Mouse (Mus musculus) stomach, adult 2 months (tissue): ENCODE results near the gene Adck1. TPM values are rescaled to one million over a fixed set of nuclear protein-coding genes. Genes with fewer than 3 reads are reported as not detected.

Source experiments
- polyA plus RNA-seq: library from polyadenylated mRNA; depleted of rRNA; stranded (reverse); fragments of >200 nt; gene quantifications from 2 replicates; pipeline ENCODE4 v1.2.3, GENCODE M21; 2012; rRNA removed

Adck1 gene
- 11.9 and 15.9 TPM in 2 replicates for polyA plus RNA-seq

GRCm38 (mm10) chr12:88360441-88361119 lies at the start of gene Adck1:
Gene Adck1 (plus strand): TSS chr12:88360554.

GRCm38 (mm10) chr12:88323926-88324325 lies 36.4 kb upstream of the Adck1 start, which contains the start of gene Gm5039:
Gene Gm5039 (minus strand): TSS chr12:88324026.

Other genes with a start within 250 kb of the Adck1 start
- gene Gm10436, start 178.4 kb upstream of the Adck1 start, polyA plus RNA-seq = not detected in 2 replicates
- not detected in 2 replicates for gene Gm8332, start 110.5 kb upstream of the Adck1 start, polyA plus RNA-seq
- gene Gm5662, start 86.1 kb upstream of the Adck1 start, polyA plus RNA-seq = not detected in 2 replicates
- not detected in 2 replicates for gene Gm5039, start 36.5 kb upstream of the Adck1 start, polyA plus RNA-seq